Mouse (Mus musculus): ENCODE data around the gene Gm11232. TPM values are rescaled to one million over a fixed set of nuclear protein-coding genes. Genes with fewer than 3 reads are reported as not detected.

Gm11232 gene
- polyA plus RNA-seq (2015; fragmentation: Nextera tagmentation; extraction: Ambion mirVana) = not detected in 2 replicates

GRCm38 (mm10) chr4:71757865-71758264 lies at the start of gene Gm11232:
Gm11232 (minus strand) TSS chr4:71757965.
- no peak for ATAC-seq (ENCODE audit: insufficient read depth)
- no peaks in the 10 kb centered on the region for H3K4me1 ChIP-seq (replicated peaks)
- no peaks in the 10 kb centered on the region for H3K9me3 ChIP-seq (replicated peaks)
- H3K4me3 ChIP-seq (replicated peaks) = no peak within 1 kb of the TSS
- no peak within 1 kb of the TSS for H3K27ac ChIP-seq (replicated peaks)
- no peaks in the 10 kb centered on the region for H3K27me3 ChIP-seq
- no peak within 1 kb of the TSS for H3K9ac ChIP-seq
- no peak within 1 kb of the TSS for H3K4me2 ChIP-seq
- no peaks in the 10 kb centered on the region for H3K36me3 ChIP-seq (replicated peaks)
- 48% methylated on average over 2 of the region's 2 CpGs for WGBS (ENCODE audit: insufficient replicate concordance)

GRCm38 (mm10) chr4:71805977-71806534 lies 48.3 kb upstream of the Gm11232 start:
- H3K4me3 ChIP-seq (replicated peaks) = no peak overlapping the region
- no peaks in the 10 kb centered on the region for H3K4me1 ChIP-seq (replicated peaks)
- no peak overlapping the region for H3K4me2 ChIP-seq
- no peaks in the 10 kb centered on the region for H3K36me3 ChIP-seq (replicated peaks)
- WGBS (ENCODE audit: insufficient replicate concordance) = 47% methylated on average over 2 of the region's 2 CpGs
- H3K27me3 ChIP-seq = no peaks in the 10 kb centered on the region
- no peaks in the 10 kb centered on the region for H3K9me3 ChIP-seq (replicated peaks)
- H3K27ac ChIP-seq (replicated peaks) = no peak overlapping the region
- H3K9ac ChIP-seq = no peak overlapping the region
- ATAC-seq (ENCODE audit: insufficient read depth) = no peak

- Histone ChIP-seq H3K9ac (no peak overlapping the region), H3K36me3 (replicated peaks) (no peaks in the 10 kb centered on the region), H3K27me3 (no peaks in the 10 kb centered on the region), H3K27ac (replicated peaks) (no peak overlapping the region), H3K4me1 (replicated peaks) (no peaks in the 10 kb centered on the region), H3K9me3 (replicated peaks) (no peaks in the 10 kb centered on the region), H3K4me2 (no peak overlapping the region), H3K4me3 (replicated peaks) (no peak overlapping the region)
- ATAC-seq (ENCODE audit: insufficient read depth) = no peak
- 43% methylated on average over 1 of the region's 1 CpGs for WGBS (ENCODE audit: insufficient replicate concordance)
These were observed 7.8 kb upstream of the Gm11232 start for GRCm38 (mm10) chr4:71765529-71765928.

- WGBS (ENCODE audit: insufficient replicate concordance) = 53% methylated on average over 3 of the region's 3 CpGs
- H3K4me1 ChIP-seq (replicated peaks) = no peaks in the 10 kb centered on the region
- no peak for ATAC-seq (ENCODE audit: insufficient read depth)
- no peak overlapping the region for H3K9ac ChIP-seq
- no peak overlapping the region for H3K27ac ChIP-seq (replicated peaks)
- no peak overlapping the region for H3K4me3 ChIP-seq (replicated peaks)
- no peaks in the 10 kb centered on the region for H3K36me3 ChIP-seq (replicated peaks)
- no peaks in the 10 kb centered on the region for H3K9me3 ChIP-seq (replicated peaks)
- H3K27me3 ChIP-seq = no peaks in the 10 kb centered on the region
- H3K4me2 ChIP-seq = no peak overlapping the region
These were observed 7.3 kb upstream of the Gm11232 start for GRCm38 (mm10) chr4:71765071-71765470.

GRCm38 (mm10) chr4:71756441-71757221 lies 1.1 kb downstream of the Gm11232 start:
- Histone ChIP-seq H3K9ac (no peak overlapping the region), H3K36me3 (replicated peaks) (no peaks in the 10 kb centered on the region), H3K4me3 (replicated peaks) (no peak overlapping the region), H3K27me3 (no peaks in the 10 kb centered on the region), H3K4me2 (no peak overlapping the region), H3K4me1 (replicated peaks) (no peaks in the 10 kb centered on the region), H3K27ac (replicated peaks) (no peak overlapping the region), H3K9me3 (replicated peaks) (no peaks in the 10 kb centered on the region)
- ATAC-seq (ENCODE audit: insufficient read depth) = no peak
- WGBS (ENCODE audit: insufficient replicate concordance) = 60% methylated on average over 11 of the region's 11 CpGs

- H3K27ac ChIP-seq (replicated peaks) = no peak overlapping the region
- WGBS (ENCODE audit: insufficient replicate concordance) = 39% methylated on average over 1 of the region's 1 CpGs
- no peaks in the 10 kb centered on the region for H3K4me1 ChIP-seq (replicated peaks)
- 0 out of 2 replicates have a peak, but pooled peaks cover 2% of the 10 kb centered on the region for H3K9me3 ChIP-seq (replicated peaks)
- ATAC-seq (ENCODE audit: insufficient read depth) = no peak
- H3K36me3 ChIP-seq (replicated peaks) = no peaks in the 10 kb centered on the region
- no peaks in the 10 kb centered on the region for H3K27me3 ChIP-seq
- H3K4me3 ChIP-seq (replicated peaks) = no peak overlapping the region
- no peak overlapping the region for H3K4me2 ChIP-seq
- H3K9ac ChIP-seq = no peak overlapping the region
These were observed 12.0 kb downstream of the Gm11232 start for GRCm38 (mm10) chr4:71745741-71746140.

GRCm38 (mm10) chr4:71736529-71736928 lies 21.2 kb downstream of the Gm11232 start:
- H3K27ac ChIP-seq (replicated peaks) = no peak overlapping the region
- H3K9ac ChIP-seq = no peak overlapping the region
- no peaks in the 10 kb centered on the region for H3K4me1 ChIP-seq (replicated peaks)
- ATAC-seq (ENCODE audit: insufficient read depth) = no peak
- H3K36me3 ChIP-seq (replicated peaks) = no peaks in the 10 kb centered on the region
- 0 out of 2 replicates have a peak, but pooled peaks cover under 1% of the 10 kb centered on the region for H3K9me3 ChIP-seq (replicated peaks)
- no peaks in the 10 kb centered on the region for H3K27me3 ChIP-seq
- no peak overlapping the region for H3K4me2 ChIP-seq
- no peak overlapping the region for H3K4me3 ChIP-seq (replicated peaks)

- 56% methylated on average over 3 of the region's 3 CpGs for WGBS (ENCODE audit: insufficient replicate concordance)
- no peaks in the 10 kb centered on the region for H3K27me3 ChIP-seq
- no peak for ATAC-seq (ENCODE audit: insufficient read depth)
- H3K36me3 ChIP-seq (replicated peaks) = no peaks in the 10 kb centered on the region
- no peak overlapping the region for H3K27ac ChIP-seq (replicated peaks)
- no peak overlapping the region for H3K4me2 ChIP-seq
- no peak overlapping the region for H3K9ac ChIP-seq
- H3K4me1 ChIP-seq (replicated peaks) = no peaks in the 10 kb centered on the region
- no peak overlapping the region for H3K4me3 ChIP-seq (replicated peaks)
- no peaks in the 10 kb centered on the region for H3K9me3 ChIP-seq (replicated peaks)
These were observed 22.5 kb downstream of the Gm11232 start for GRCm38 (mm10) chr4:71735261-71735660.

- no peak overlapping the region for H3K4me3 ChIP-seq (replicated peaks)
- no peak for ATAC-seq (ENCODE audit: insufficient read depth)
- no peaks in the 10 kb centered on the region for H3K9me3 ChIP-seq (replicated peaks)
- H3K27me3 ChIP-seq = no peaks in the 10 kb centered on the region
- H3K27ac ChIP-seq (replicated peaks) = no peak overlapping the region
- H3K4me1 ChIP-seq (replicated peaks) = no peaks in the 10 kb centered on the region
- H3K9ac ChIP-seq = no peak overlapping the region
- H3K36me3 ChIP-seq (replicated peaks) = no peaks in the 10 kb centered on the region
- no peak overlapping the region for H3K4me2 ChIP-seq
These were observed 28.4 kb downstream of the Gm11232 start for GRCm38 (mm10) chr4:71729401-71729800.

- Histone ChIP-seq H3K9ac (no peak overlapping the region), H3K4me2 (no peak overlapping the region), H3K27me3 (no peaks in the 10 kb centered on the region), H3K36me3 (replicated peaks) (no peaks in the 10 kb centered on the region), H3K4me3 (replicated peaks) (no peak overlapping the region), H3K4me1 (replicated peaks) (no peaks in the 10 kb centered on the region), H3K27ac (replicated peaks) (no peak overlapping the region), H3K9me3 (replicated peaks) (no peaks in the 10 kb centered on the region)
- 51% methylated on average over 2 of the region's 2 CpGs for WGBS (ENCODE audit: insufficient replicate concordance)
- no peak for ATAC-seq (ENCODE audit: insufficient read depth)
These were observed 30.2 kb downstream of the Gm11232 start for GRCm38 (mm10) chr4:71727611-71728010.

GRCm38 (mm10) chr4:71727056-71727455 lies 30.7 kb downstream of the Gm11232 start:
- H3K9me3 ChIP-seq (replicated peaks) = no peaks in the 10 kb centered on the region
- no peaks in the 10 kb centered on the region for H3K27me3 ChIP-seq
- ATAC-seq (ENCODE audit: insufficient read depth) = no peak
- H3K27ac ChIP-seq (replicated peaks) = no peak overlapping the region
- H3K4me3 ChIP-seq (replicated peaks) = no peak overlapping the region
- 60% methylated on average over 4 of the region's 4 CpGs for WGBS (ENCODE audit: insufficient replicate concordance)
- no peaks in the 10 kb centered on the region for H3K4me1 ChIP-seq (replicated peaks)
- H3K36me3 ChIP-seq (replicated peaks) = no peaks in the 10 kb centered on the region
- H3K9ac ChIP-seq = no peak overlapping the region
- no peak overlapping the region for H3K4me2 ChIP-seq

- no peak overlapping the region for H3K4me2 ChIP-seq
- WGBS (ENCODE audit: insufficient replicate concordance) = 44% methylated on average over 2 of the region's 2 CpGs
These were observed 31.9 kb downstream of the Gm11232 start for GRCm38 (mm10) chr4:71725889-71726288.

More at GRCm38 (mm10) chr4:71725889-71726288, 31.9 kb downstream of the Gm11232 start:
- no peaks in the 10 kb centered on the region for H3K4me1 ChIP-seq (replicated peaks)
- H3K4me3 ChIP-seq (replicated peaks) = no peak overlapping the region
- H3K36me3 ChIP-seq (replicated peaks) = no peaks in the 10 kb centered on the region
- ATAC-seq (ENCODE audit: insufficient read depth) = no peak
- H3K27ac ChIP-seq (replicated peaks) = no peak overlapping the region
- H3K27me3 ChIP-seq = no peaks in the 10 kb centered on the region
- H3K9ac ChIP-seq = no peak overlapping the region
- H3K9me3 ChIP-seq (replicated peaks) = no peaks in the 10 kb centered on the region

All from liver, embryonic 15.5 days (tissue).